Mouse (Mus musculus) frontal cortex, adult (tissue): ENCODE data around the gene Iqcb1.
"Not testable (repeated sequence)": the region's sequence is repeated elsewhere in the genome, so short reads cannot be mapped to it uniquely, and the experiment has no call there.

Experiments used
- ATAC-seq: cut with Nextera tagmentation; 2 replicates; pipeline ENCODE4 v1.9.2; 2017; ENCODE audit warnings: mild to moderate bottlenecking, moderate library complexity, mixed read lengths; ENCODE audit not compliant: low TSS enrichment

Iqcb1 gene

DNA sequence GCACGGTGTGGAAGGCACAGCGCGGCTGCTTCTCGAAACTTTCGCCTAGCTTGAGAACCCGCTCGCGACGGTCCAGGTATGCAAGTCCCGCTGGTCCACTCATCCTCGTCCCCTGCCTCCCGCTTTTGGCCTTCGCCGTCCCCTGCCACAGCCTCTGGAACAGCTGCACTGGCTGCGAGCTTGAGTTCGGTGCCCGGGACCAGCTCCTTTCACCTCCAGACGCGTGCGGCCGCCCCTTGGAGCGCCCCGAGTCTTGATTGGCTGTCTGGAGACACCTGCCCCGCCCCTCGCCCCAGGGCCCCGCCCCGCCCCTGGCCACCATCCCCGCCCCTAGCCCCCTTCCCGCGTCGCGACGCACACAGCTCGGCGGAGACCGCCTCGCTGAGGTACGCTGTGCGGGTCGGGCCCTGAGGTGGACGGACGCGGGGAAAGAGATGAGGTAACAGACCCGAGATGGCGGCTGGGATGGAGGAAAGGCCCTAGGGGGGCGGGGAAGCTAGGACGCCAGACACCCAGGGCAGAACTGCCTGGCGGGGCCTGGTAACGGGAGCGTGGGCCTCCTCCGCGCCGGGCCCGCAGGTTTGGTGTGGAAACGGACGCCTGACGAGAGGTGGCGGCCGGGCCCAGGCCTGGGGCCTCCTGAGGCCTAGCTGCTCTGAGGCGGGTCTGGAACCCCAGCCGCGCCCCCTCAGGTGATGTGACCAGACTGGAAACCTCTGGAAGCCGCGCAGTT lies at the start of gene Iqcb1:
Gene Iqcb1, plus strand, starts transcription at position 332 of the 733 bp plus-strand sequence.
- peak; percentile 96 for ATAC-seq

DNA sequence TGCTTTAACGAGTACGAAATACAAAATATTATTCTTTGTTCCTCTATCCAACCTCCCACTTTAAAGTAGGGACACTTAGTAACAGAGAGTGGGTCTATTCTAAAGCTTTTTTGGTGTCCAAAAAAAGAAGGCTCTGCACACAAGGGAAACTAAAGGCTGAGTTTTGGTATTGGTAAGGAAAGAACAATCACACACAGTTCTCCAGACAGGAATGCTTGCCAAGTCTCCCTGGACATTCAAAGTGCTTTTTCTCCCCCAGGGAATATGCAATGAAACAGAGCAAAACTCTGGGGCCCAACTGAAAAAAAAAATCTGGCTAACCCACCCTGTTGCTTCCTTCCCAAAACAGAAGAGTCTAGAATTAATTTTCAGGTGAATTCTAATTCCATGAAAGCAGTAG lies 44.0 kb upstream of the Iqcb1 start:
- ATAC-seq: no peak

DNA sequence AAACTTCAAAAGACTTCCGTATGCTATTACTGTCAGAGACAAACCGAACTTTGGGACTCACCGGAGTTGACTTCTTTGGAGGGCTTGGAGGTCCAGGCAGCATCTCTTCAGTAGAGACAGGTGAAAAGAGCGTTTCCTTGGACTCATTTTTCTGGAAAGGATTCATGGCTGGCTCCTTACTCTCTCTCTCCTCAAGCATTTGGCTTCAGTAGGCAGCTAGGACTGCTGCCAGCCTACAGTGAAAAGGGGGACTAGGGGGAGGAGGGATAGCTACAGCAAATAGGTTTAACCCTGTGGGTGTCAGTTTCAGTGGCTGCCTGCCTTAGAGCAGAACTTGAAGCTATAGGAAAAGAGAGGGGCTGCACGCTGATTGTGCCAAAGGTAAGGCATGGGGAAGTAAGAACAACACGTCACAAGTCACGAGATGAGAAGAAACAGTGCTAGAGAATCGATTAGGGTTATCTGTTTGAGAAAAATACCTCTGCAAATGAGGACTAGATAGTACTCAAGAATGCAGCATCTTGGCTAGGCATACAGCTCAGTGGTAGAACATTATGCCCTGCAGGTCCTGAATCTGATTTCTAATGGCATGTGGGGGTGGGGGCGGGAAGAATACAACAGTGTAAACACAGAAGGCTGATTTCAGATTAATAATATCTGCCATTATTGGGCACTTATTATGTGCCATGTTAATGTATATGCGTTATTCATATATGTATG lies 43.4 kb upstream of the Iqcb1 start, which contains the start of gene Slc15a2:
Gene Slc15a2, minus strand, starts transcription at position 369 of the 720 bp plus-strand sequence.
- ATAC-seq: peak; percentile 82

DNA sequence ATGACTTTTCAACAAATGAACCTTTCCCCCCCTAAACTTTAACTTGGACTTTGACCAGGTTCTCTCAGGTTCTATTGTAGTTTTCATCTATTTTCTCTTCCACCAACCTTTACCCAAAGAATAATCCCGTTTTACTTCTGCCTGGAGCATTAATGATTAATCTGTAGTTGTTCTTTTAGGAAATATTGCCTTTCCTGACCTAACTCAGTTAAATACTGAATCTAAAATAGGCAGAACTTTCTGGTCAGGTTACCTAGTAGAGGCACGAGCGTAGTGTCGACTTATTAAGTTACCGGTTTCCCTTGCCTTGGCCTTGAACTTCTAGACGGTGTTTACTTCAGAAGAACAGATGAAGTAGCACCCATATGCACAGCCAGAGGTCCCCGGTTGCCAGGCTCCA lies 41.7 kb upstream of the Iqcb1 start:
- ATAC-seq: no peak

DNA sequence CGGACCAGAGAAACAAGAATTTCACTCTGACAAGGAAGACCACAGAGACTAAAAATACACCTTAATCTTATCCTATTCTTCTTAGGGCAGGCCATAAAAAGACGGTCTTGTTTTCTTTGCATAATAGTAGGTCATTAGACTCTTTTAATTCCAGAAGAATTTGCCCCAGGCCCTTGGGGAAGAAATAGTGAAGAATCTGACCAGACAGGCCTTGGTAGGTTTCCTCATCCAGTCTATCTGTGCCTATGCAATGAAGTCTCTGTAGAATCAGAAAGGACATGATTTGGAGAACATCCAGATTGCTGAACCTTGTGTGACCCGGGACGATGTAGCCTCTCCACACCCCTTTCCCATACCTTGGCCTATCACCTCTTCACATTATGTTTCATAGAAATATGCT lies 38.0 kb upstream of the Iqcb1 start:
- no peak for ATAC-seq

DNA sequence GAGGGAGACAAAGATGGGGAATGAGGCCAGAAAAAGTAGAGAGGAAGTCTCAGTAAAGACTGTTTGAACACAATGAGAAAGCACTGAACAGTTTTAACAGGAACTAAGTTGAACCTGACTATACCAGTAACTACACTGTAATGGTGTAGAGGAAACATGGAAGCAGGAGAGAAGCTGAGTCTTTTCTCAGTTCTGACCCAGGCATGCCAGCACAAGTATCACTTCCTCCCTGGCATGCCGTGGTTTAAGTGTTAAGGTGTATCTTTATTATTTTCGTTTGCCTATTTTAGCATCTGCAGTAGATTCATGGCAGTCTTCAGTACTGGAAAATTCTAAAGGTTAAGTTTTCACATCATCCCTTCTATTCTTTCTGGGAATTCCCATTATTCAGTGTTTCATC lies 33.2 kb upstream of the Iqcb1 start:
- no peak for ATAC-seq

DNA sequence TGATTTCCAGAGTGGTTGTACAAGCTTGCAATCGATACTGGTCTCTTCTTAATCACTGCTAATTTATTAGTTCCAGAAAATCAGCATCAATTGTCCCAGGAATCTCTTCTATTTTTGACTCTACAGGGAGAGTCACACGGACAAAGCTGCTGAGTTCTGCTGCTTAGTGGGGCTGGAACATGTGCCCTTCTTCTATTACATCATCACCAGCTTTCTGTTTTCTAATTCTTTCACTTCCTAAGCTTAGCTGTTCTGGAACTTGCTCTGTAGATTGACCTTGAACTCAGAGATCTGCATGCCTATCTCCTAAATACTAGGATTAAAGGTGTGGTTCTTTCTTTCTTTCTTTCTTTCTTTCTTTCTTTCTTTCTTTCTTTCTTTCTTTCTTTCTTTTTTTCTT lies 29.9 kb upstream of the Iqcb1 start:
- no peak for ATAC-seq

DNA sequence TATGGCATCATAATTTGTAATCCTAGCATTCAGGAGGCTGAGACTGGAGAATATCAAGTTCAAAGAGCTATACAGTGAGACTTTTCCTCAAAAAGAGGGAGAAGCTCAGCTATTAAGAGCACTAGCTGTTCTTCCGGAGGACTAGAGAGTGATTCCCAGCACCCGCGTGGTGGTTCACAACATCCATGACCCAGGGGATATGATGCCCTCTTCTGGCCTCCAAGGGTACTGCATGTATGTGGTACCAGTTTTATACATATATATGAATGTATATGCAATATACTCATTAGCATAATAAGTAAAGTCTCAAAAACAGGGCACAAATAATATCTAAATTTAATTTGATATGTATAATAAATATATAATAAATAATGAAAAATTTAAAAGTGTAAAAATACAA lies 25.8 kb upstream of the Iqcb1 start:
- no peak for ATAC-seq

DNA sequence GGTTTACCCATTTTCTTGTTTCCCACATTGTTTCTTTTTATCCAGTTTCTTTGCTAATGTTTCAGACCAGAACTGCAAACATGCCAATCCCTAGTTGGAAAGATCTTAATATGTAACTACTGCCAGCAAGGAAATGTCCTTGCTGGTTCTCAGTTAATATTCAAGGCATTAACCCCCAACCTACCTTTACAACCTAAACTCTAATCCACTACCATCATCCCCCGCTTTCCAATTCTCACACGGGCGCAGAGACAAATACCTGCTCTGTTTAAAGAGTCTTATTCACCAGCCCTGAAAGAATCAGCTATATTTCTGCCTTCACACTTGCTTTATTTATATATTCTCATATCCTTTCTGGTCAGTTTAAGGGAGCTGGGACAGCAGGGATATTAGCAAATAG lies 19.6 kb upstream of the Iqcb1 start:
- ATAC-seq: no peak

DNA sequence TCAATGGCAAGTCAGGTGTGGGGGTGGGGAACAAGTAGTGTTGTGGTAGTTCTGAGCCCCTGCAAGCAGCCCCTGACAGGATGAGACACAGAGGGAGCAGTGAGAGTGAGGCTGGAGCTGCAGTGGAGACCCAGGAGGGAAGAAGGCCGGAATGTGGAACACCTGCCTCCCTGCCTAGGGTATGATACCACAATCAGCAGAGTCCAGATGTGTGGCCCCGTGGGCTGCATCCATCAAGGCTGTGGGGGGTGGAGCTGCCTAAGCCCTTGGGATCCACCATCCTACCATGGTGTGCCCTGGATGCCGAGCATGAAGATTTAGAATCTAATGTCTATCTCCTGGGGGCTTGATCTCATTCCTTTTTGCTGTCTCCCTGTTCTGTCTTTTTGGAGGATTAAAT lies 14.5 kb upstream of the Iqcb1 start:
- ATAC-seq: no peak

DNA sequence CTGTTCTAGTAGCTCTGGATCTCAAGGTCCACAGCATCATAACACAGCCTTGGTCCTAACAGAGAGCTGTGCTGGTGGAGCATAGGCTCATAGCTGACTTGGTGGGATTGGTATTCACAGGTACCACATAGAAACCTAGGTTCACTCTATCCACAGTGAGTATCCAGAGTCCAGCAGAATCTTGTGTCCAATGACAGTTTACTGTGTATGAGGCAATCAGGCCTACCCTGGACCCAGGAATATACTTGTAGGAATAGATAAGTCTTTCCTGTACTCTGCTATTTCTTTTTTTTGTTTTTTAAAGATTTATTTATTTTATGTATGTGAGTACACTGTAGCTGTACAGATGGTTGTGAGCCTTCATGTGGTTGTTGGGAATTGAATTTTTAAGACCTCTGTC lies 11.3 kb upstream of the Iqcb1 start:
- ATAC-seq: no peak

DNA sequence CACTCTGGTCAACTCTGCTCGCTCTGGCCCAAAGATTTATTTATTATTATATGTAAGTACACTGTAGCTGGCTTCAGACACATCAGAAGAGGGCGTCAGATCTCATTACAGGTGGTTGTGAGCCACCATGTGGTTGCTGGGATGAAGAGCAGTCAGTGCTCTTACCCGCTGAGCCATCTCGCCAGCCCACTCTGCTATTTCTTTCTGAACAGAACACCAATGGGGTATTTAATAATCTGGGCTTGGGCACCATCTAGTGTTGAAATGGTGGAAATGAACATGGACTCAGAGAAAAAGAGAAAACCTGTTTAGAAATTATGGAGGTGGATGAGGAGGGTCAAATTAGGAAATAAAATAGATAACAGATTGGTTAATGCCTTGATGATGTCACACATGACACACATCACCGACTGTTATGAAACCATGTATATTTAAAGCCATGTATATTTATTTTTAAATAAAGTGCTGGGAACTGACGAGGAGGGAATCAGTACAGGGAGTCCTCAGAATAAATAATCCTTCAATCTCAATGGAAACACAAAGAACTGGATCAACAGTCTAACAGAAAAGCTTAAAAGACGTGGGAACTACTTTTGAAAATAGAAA lies 10.8 kb upstream of the Iqcb1 start:
- peak; percentile 93 for ATAC-seq

DNA sequence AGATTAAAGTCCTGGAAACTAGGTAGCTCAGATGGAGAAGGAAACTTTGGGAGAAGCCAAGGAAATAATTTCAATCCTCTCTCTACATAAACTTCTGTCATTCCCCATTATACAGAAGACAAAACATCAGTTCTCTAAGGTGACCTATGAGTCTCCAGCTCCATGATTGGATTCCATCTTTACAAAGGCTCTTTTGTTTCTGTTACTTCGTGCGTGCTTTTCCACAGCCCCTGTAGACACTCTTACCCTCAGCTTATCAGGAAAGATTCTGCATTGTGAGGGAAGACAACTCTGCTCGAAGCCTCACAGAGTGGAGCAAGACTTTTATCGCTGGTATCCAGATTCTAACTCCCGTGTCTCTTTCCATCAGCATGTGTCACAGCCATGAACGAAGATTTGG lies 8.2 kb upstream of the Iqcb1 start:
- ATAC-seq: no peak

DNA sequence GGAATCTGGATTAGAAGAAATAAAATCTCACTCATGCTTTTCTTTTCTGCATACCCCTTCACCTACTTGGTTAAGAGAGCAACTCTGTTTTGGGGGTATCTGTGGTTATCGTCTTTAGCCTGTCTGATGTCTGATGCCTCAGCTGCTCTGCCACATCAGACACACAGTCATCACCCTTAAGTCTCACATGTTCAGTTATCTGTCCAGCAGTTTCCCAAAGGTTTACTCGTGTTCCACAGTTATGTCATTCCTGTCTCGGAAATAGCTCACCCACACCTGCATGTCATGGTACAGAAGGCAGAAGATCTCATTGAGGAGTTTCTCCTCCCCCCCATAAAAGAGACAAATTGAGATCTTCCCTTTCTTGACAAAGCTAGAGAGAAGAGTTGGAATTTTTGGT lies 7.4 kb upstream of the Iqcb1 start:
- no peak for ATAC-seq

DNA sequence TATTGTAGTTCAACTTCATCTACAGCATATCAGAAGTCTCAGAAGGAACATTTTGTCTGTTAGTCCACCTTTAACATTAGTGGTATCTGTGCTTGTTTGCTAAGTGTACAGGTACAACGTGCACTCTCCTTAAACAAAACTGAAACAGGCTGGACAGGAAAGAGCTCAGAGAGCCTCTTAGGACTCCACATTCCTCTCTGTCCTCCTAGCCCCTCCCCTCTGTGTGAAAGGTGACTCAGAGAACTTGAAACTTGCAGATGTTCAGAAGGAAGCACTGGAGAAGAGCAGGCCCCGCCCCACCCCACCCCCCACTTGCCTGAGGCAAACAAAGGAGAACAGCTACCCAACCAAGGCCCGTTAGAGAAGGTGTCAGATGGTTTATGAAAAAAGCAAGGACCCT lies 6.7 kb upstream of the Iqcb1 start:
- ATAC-seq: no peak

DNA sequence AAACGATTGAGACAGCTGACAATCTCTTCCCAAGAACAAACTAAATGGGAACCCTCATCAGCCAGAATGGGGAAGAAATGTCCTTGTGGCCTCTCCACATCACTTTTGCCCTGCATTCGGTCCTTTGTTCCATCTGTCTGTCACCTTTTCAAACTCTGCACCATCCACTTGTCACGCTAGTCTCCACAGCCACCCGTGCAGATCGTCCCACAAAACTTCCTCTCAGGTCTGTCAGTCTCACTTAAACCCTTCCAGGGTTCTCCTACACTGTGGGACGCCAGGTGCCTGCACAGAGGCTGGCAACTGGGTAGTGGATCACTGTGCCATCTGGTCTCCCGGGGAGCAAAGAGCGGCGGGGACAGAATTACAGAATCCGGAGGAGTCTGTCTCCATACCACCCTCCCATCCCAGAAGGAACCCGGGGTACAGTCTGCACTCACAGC lies 553 bp upstream of the Iqcb1 start:
- ATAC-seq: no peak

DNA sequence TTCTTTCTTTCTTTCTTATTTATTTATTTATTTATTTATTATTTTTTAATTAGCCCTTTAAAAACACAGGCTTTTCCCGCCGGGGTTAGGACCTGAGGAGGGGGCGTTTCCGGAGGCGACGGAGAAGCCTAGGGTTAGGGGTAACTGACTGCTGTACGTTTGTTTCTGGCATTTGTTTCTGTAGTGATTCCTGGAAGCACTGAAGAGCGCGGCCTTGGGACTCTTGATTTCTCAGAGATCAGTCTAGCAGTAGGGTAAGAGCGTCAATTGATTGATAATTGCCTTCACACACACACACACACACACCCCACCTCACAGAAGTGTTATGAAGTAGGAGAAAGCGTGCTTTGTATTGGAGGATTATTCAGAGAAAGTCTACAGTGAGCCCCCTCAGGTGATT lies 635 bp downstream of the Iqcb1 start:
- no peak for ATAC-seq

DNA sequence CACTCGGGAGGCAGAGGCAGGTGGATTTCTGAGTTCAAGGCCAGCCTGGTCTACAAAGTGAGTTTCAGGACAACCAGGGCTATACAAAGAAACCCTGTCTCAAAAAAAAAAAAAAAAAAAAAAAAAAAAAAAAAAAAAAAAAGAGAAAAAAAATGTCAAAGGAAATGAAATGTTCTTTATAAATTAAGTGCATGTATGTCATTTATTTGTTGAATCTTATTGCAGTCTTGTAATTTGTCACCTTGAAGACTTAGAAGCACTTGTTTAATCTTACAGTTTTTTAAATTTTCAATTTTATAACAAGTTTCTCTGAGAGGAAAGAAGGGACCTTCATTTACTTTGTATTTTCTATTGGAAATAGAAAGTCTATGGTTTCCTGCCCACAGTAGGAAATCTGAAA lies 18.7 kb downstream of the Iqcb1 start:
- not testable (repeated sequence) for ATAC-seq

DNA sequence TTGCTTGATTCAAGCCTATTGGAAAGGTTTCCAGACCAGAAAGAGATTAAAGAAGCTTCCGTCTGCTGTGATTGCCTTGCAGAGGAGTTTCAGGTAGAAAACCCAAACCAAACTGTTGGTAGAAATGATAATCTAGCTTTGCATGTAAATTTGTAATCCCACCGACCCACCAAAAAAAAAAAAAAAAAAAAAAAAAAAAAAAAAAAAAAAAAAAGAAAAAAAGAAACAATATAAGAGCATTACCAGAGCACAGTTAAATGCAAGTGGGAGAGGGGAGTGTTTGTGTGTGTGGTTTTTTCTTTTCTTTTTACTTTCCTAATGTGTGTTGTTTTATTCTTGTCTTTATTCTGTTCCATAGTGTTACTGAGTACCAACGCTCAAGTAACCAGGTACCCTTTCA lies 23.0 kb downstream of the Iqcb1 start:
- no peak for ATAC-seq

DNA sequence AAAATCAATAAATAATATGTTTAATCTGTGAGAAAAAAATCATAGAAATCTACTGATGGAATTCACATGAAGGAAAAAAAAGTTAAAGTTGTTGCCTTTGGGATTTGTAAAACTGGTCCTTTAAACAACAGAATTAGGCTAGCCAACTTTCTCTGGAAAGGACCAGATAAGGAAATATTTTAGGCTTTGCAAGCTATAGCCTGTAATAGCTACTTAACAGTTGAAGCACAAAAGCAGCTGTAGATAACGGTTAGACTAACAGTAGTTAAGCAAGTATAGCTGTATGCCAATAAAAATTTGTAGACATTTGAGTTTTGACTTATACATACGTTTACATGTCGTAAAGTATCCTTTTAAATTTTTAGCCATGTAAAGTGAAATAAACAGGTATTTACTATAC lies 35.4 kb downstream of the Iqcb1 start:
- ATAC-seq: no peak

DNA sequence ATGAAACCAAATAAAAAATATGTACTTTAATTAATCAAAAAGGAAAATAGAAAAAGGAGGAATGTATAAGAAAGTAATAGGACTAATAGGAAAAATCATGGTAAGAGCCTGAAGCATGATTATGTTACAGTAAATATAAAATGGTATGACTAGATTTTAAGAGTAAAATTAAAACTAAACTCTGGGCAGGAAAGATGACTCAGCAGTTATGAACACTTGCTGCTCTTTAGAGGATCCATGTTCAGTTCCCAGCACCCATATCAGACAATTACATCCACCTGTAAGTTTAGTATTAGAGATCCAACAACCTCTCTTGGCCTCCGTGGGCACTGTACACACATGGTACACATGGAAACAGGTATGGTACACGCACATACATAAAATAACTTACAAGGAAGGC lies 41.3 kb downstream of the Iqcb1 start:
- ATAC-seq: no peak

DNA sequence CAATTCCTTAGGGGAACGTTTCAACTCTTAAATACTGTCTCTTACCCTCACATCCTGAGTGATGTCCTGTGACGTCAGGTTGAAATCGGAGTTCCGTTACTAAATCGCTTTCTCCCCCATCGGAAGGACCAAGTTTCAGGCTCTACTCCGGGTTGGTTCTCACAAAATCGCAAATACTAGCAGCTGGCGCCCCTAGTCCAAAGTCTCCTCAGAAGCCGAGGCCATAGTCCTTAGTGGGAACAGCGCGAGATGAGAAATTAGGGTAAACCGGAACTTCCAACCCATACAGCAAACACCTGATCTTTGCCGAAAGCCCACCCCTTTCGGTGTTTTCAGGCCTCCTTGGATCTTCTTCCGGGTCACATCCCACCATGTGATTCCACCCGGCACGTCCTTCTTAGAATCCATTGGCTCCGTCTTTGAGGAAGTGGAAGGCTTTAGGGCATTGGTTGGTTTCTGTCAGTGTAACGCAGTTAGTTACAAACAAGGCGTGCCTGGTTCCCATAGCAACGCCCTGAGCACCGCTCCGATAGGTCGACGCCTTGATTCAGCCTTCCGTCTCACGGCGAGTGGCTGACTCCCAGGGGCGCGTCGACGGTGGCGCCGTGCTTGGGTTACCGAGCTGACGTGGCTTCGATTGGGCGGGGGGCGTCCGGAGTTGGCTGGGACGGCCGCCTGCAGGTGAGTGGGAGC lies 46.5 kb downstream of the Iqcb1 start, which contains the start of the genes Eaf2 and Golgb1:
Gene Eaf2, minus strand, starts transcription at position 421 of the 693 bp plus-strand sequence.
Gene Golgb1, plus strand, starts transcription at position 558 of the 693 bp plus-strand sequence.
- ATAC-seq: peak; percentile 97
